In genomic region chr4:81898661-81899060, GRCm38 (mm10) we compare ENCODE assay signal across 24 mouse cellular contexts.
DNase-seq lines count a peak whose midpoint lies in the region; ATAC-seq and TF ChIP-seq lines count a peak whose summit lies in the region.
"Had no signal": no experiment of that assay in that cellular context is flagged by ENCODE, and none has a peak within 500 bp of the region (broad histone marks: within the 10 kb centered on the region; RNA-seq: fewer than 3 reads in every experiment).

No protein-coding gene starts in this region.

- H3K4me1 ChIP-seq in heart, embryonic 12.5 days (replicated peaks): peaks cover 11% of the 10 kb centered on the region
- peaks cover 7% of the 10 kb centered on the region for H3K4me1 ChIP-seq in heart, embryonic 11.5 days (ENCODE audit: control insufficient read depth, insufficient read depth, low read length)
- 0 out of 2 replicates have a peak, but pooled peaks cover 4% of the 10 kb centered on the region for H3K4me1 ChIP-seq in lung, postnatal 0 days (ENCODE audit: insufficient read depth, low read depth, low read length)
- H3K4me1 ChIP-seq: hindbrain, embryonic 12.5 days; limb, embryonic 12.5 days; megakaryocyte, embryonic 14.5 days; midbrain, embryonic 15.5 days; neural tube, embryonic 15.5 days had no signal

- no peak for TF ChIP-seq EP300 in lung, postnatal 0 days (IDR thresholded peaks at IDR 0.05)

- H3K27ac ChIP-seq in heart, embryonic 12.5 days (ENCODE audit: poor library complexity, severe bottlenecking): 0 out of 2 replicates have a peak overlapping the region, but pooled peaks have one; percentile 14
- H3K27ac ChIP-seq in heart, embryonic 11.5 days (ENCODE audit: low read depth, low read length): no peak overlapping the region
- H3K27ac ChIP-seq in lung, postnatal 0 days (ENCODE audit: low read length): no peak overlapping the region
- H3K27ac ChIP-seq: forebrain, embryonic 10.5 days; heart, embryonic 13.5 days; hindbrain, embryonic 12.5 days; limb, embryonic 12.5 days; midbrain, embryonic 15.5 days; neural tube, embryonic 15.5 days had no signal

- ATAC-seq in heart, embryonic 12.5 days (ENCODE audit: insufficient number of reproducible peaks, low FRiP score): no peak
- no peak for ATAC-seq in heart, embryonic 11.5 days (replicated peaks; ENCODE audit: insufficient number of reproducible peaks, low FRiP score, low TSS enrichment)
- ATAC-seq in lung, postnatal 0 days: no peak
- ATAC-seq: forebrain, postnatal 0 days; inflammation-experienced regulatory T-cells, adult 6 months; liver, postnatal 0 days; midbrain, embryonic 15.5 days had no signal

- no peak overlapping the region for H3K9ac ChIP-seq in heart, embryonic 12.5 days
- no peak overlapping the region for H3K9ac ChIP-seq in heart, embryonic 11.5 days (ENCODE audit: low read depth, low read length)
- H3K9ac ChIP-seq in lung, postnatal 0 days (replicated peaks; ENCODE audit: low read depth): no peak overlapping the region
- H3K9ac ChIP-seq: forebrain, postnatal 0 days; heart, embryonic 13.5 days; hindbrain, embryonic 12.5 days; limb, embryonic 12.5 days; liver, postnatal 0 days; midbrain, embryonic 15.5 days; neural tube, embryonic 15.5 days had no signal

- no peaks in the 10 kb centered on the region for H3K36me3 ChIP-seq in heart, embryonic 12.5 days
- H3K36me3 ChIP-seq in heart, embryonic 11.5 days (ENCODE audit: control insufficient read depth, insufficient read depth, low read length): no peaks in the 10 kb centered on the region
- H3K36me3 ChIP-seq in lung, postnatal 0 days (ENCODE audit: insufficient read depth, low read length): no peaks in the 10 kb centered on the region
- H3K36me3 ChIP-seq: forebrain, embryonic 10.5 days; heart, embryonic 13.5 days; hindbrain, embryonic 12.5 days; limb, embryonic 12.5 days; midbrain, embryonic 15.5 days; neural tube, embryonic 15.5 days had no signal

- no peak overlapping the region for H3K4me3 ChIP-seq in heart, embryonic 12.5 days
- no peak overlapping the region for H3K4me3 ChIP-seq in heart, embryonic 11.5 days (ENCODE audit: low read depth, low read length)
- H3K4me3 ChIP-seq in lung, postnatal 0 days (ENCODE audit: low read depth, low read length): no peak overlapping the region
- H3K4me3 ChIP-seq: forebrain, embryonic 10.5 days; heart, embryonic 13.5 days; hindbrain, embryonic 12.5 days; limb, embryonic 12.5 days; megakaryocyte, embryonic 14.5 days; midbrain, embryonic 15.5 days; neural tube, embryonic 15.5 days had no signal

- peak; percentile 35 for DNase-seq in lung, postnatal 0 days (ENCODE audit: low spot score)
- DNase-seq in lung, postnatal 10 days: no peak
- DNase-seq in NIH3T3 (ENCODE audit: low read depth): peak; percentile 35
- DNase-seq in lung, postnatal 36 days: peak; percentile 55
- no peak for DNase-seq in spleen, postnatal 10 days (ENCODE audit: low spot score in 2 of 2)
- DNase-seq: adrenal gland, adult 8-10 months; cerebellum, adult 11 months; cerebellum, postnatal 10 days; forebrain, postnatal 0 days; gastrocnemius, postnatal 36 days; kidney, adult 18-20 months; kidney, postnatal 4 days; liver, postnatal 0 days had no signal

- H3K9me3 ChIP-seq in heart, embryonic 12.5 days (replicated peaks): 0 out of 2 replicates have a peak, but pooled peaks cover 3% of the 10 kb centered on the region
- peaks cover 4% of the 10 kb centered on the region; the same call in 1 of the 2 replicates for H3K9me3 ChIP-seq in heart, embryonic 11.5 days (replicated peaks; ENCODE audit: control insufficient read depth, low read length)
- H3K9me3 ChIP-seq in lung, postnatal 0 days (ENCODE audit: low read length): no peaks in the 10 kb centered on the region
- H3K9me3 ChIP-seq: forebrain, embryonic 10.5 days; limb, embryonic 12.5 days; midbrain, embryonic 15.5 days had no signal

- H3K4me2 ChIP-seq in heart, embryonic 12.5 days: no peak overlapping the region
- H3K4me2 ChIP-seq in heart, embryonic 11.5 days: no peak overlapping the region
- no peak overlapping the region for H3K4me2 ChIP-seq in lung, postnatal 0 days (replicated peaks; ENCODE audit: low read depth, low read length)
- H3K4me2 ChIP-seq: heart, embryonic 13.5 days; hindbrain, embryonic 12.5 days; limb, embryonic 12.5 days; liver, embryonic 11.5 days; midbrain, embryonic 15.5 days; neural tube, embryonic 15.5 days had no signal

- H3K27me3 ChIP-seq in heart, embryonic 12.5 days (replicated peaks): no peaks in the 10 kb centered on the region
- H3K27me3 ChIP-seq in heart, embryonic 11.5 days (ENCODE audit: control insufficient read depth, insufficient read depth, low read length): no peaks in the 10 kb centered on the region
- H3K27me3 ChIP-seq in lung, postnatal 0 days (replicated peaks; ENCODE audit: insufficient read depth, low read length): no peaks in the 10 kb centered on the region
- H3K27me3 ChIP-seq: heart, embryonic 13.5 days; hindbrain, embryonic 12.5 days; limb, embryonic 12.5 days; megakaryocyte, embryonic 14.5 days; midbrain, embryonic 15.5 days; neural tube, embryonic 15.5 days had no signal

- WGBS in heart, embryonic 12.5 days: 77% methylated on average over 2 of the region's 2 CpGs
- WGBS in heart, embryonic 11.5 days (ENCODE audit: insufficient replicate concordance): 81% methylated on average over 2 of the region's 2 CpGs
- 52% methylated on average over 2 of the region's 2 CpGs for WGBS in lung, postnatal 0 days

- TF ChIP-seq CTCF in lung, postnatal 0 days (IDR thresholded peaks at IDR 0.05): no peak

Comparison
In these comparisons a context has a peak if more than half of its experiments do, and no peak if none do; other contexts are left out.
1. DNase-seq: peak in lung, postnatal 0 days (single experiment), NIH3T3 (single experiment) and lung, postnatal 36 days (single experiment); none in lung, postnatal 10 days (single experiment) and spleen, postnatal 10 days (0 of 2).